Mouse (Mus musculus): Measurements from ENCODE around the gene Fut4.
"Not testable (repeated sequence)": the region's sequence is repeated elsewhere in the genome, so short reads cannot be mapped to it uniquely, and the experiment has no call there.

Gene Fut4

DNA sequence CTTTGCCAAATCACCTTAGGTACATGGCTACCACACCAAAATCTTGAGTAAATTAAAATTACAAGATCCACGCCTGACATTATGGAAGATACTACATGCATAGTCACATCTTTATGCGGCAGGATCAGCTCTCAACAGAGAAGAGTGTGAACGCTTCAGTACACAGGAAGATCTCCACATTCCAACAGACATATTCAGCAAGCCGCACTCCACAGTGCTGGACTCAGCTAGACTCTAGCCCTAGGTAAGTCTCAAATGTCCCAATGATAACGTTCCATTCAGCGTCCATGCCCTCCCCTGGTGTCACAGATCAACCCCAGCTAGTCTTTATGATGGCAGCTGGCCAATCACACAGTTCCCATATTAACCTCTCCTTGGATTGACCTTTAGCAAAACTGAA is 26.2 kb downstream of the Fut4 start:
- DNase-seq (ENCODE audit: low spot score): no peak

DNA sequence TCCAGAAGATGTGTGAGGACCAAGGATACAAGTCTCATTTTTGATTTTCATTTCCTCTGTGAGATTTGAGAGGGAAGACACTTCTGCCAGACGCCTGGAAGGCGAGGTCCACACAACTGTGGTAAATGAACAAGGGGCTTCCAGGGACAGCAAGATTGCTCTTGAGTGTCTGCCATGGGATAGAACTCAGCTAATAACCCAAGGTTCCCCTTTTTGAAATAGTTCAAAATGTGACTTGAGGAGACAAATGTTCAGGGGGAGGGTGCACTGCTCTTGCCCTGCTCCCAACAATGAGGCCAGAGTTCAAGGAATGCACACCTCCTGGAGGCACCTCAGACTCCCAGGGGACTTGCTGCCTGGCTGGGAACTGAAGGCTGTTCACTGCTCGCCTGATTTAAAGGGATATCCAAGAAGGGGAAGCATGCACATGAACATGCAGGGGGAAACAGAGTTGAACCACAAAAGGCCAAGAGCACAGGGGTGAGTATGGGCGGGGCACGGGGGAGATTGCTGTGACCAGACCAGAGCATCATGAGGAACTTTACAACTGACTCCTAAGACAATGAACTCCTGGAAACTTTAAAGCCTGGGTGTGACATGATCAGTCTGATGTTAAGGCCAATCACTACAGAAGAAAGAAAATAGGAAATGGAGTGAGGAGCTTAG is 27.3 kb downstream of the Fut4 start:
- DNase-seq (ENCODE audit: low spot score): no peak

- no peak for DNase-seq (ENCODE audit: low spot score)
Observed at GRCm38 (mm10) chr9:14721610-14722009, 30.6 kb downstream of the Fut4 start.

- no peak for DNase-seq (ENCODE audit: low spot score)
Observed at GRCm38 (mm10) chr9:14720384-14720783, 31.8 kb downstream of the Fut4 start.

- DNase-seq (ENCODE audit: low spot score): no peak
Observed at GRCm38 (mm10) chr9:14718332-14718691, 33.9 kb downstream of the Fut4 start.

DNA sequence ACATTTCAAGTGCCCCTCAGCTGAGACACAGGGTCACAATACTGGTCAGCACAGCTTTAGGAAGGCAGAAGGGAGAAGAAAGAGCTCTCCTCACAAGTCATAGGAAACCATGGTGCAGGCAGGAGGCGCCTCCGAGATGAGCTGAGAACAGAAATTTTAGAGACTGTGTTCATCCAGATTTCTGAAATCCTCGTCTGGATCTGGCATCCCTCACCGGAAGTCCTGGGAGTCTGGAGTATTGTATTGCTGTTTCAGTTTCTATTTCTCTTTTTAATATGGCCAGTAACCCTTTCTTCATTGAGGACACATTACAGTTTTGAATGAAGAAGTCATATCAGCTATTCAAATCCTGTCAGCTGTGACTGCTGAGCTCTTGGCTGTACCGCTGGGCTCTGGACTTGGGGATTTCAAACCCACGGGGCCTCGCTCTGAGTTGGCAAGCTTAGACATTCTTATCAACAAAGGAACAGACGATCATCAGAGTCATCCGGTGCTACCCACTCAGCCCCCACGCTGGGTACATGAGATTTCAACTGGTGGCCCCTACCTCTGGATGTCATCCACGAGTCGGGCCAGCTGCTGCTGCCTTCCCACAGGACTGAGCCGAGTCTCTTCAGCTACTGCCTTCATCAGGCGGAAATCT is 34.4 kb downstream of the Fut4 start:
- no peak for DNase-seq (ENCODE audit: low spot score)

- DNase-seq (ENCODE audit: low spot score): no peak
Observed at GRCm38 (mm10) chr9:14715258-14715657, 36.9 kb downstream of the Fut4 start.

- DNase-seq (ENCODE audit: low spot score): no peak
Observed at GRCm38 (mm10) chr9:14710910-14711309, 41.3 kb downstream of the Fut4 start.

- DNase-seq (ENCODE audit: low spot score): no peak
Observed at GRCm38 (mm10) chr9:14705321-14706162, 46.7 kb downstream of the Fut4 start.

DNA sequence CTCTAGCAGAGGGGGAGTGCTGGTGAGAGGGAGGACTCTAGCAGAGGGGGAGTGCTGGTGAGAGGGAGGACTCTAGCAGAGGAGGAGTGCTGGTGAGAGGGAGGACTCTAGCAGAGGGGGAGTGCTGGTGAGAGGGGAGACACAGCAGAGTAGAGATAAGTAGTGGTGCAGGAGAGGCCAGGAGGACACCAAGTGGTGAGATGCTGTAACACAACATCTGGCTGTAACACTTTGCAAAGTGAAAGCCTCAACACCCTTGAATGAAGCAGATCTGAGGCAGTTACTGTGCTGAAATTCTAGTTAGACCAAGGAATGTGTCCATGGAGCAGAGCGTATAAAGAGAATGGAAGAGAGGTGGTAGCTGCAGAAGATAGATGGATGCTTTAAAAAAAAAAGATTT is 51.4 kb downstream of the Fut4 start:
- not testable (repeated sequence) for DNase-seq (ENCODE audit: low spot score)

- DNase-seq (ENCODE audit: low spot score): no peak
Observed at GRCm38 (mm10) chr9:14699288-14699640, 52.9 kb downstream of the Fut4 start.

DNA sequence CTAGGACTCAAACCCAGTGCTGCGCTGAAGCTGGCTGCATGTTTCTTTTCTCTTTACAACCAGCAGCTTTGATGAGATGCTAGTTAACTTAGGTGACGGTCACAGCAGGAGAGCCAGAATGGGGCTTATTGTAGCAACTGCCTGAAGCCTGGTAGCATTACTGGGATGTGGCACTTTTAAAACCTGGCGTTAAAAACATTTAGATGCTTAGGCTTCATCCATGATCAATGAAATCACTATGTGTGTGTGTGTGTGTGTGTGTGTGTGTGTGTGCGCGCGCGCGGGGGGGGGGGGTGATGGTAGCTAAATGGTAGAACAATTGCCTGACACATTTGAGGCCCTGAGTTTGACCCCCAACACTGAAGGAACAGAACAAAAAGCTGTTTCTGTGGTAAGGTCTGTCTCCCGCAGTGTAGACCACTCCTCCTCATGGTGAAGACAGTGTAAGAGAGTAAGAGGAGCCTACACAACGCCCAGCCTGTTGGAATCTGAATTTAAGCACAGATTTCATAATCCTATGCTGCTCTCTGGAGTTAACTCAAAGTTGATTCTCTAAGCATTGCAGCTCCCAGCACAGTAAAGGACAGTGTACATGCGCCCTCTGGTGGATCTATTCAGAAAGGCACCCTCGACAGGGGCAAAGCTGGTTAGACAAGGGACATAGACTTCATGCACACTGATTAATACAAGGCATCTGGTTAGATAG is 53.5 kb downstream of the Fut4 start:
- DNase-seq (ENCODE audit: low spot score): peak; percentile 81
